Mouse (Mus musculus) neural tube, embryonic 10.5 days (tissue): Measurements from ENCODE around the gene Prss8.
"Not testable (repeated sequence)": the region's sequence is repeated elsewhere in the genome, so short reads cannot be mapped to it uniquely, and the experiment has no call there.

Source experiments
- DNase-seq: peaks from one replicate; pipeline ENCODE4 v3.0.0-alpha.2; 2017; ENCODE audit warnings: low spot score; ENCODE audit errors: extremely low spot score

Prss8 gene

GRCm38 (mm10) chr7:127896384-127896783 is 33.5 kb downstream of the Prss8 start:
- DNase-seq, result peak; percentile 53

GRCm38 (mm10) chr7:127895891-127896290 is 34.0 kb downstream of the Prss8 start:
- not testable (repeated sequence) for DNase-seq

GRCm38 (mm10) chr7:127895442-127895841 is 34.5 kb downstream of the Prss8 start, which contains the start of the genes Gm21974 and Vkorc1:
Gm21974 (minus strand) TSS chr7:127895454.
Vkorc1 (minus strand) TSS chr7:127895617.
- DNase-seq, result peak; percentile 93

GRCm38 (mm10) chr7:127894480-127894879 is 35.4 kb downstream of the Prss8 start:
- DNase-seq, result no peak

GRCm38 (mm10) chr7:127890798-127891197 is 39.1 kb downstream of the Prss8 start, which contains the start of gene Prss53:
Prss53 (minus strand) TSS chr7:127890970.
- DNase-seq, result no peak

GRCm38 (mm10) chr7:127888821-127889220 is 41.1 kb downstream of the Prss8 start:
- DNase-seq, result no peak

- no peak for DNase-seq
Measured at GRCm38 (mm10) chr7:127887781-127888180, 42.1 kb downstream of the Prss8 start.

- no peak for DNase-seq
Measured at GRCm38 (mm10) chr7:127887191-127887590, 42.7 kb downstream of the Prss8 start.

- DNase-seq, result no peak
Measured at GRCm38 (mm10) chr7:127886551-127886950, 43.4 kb downstream of the Prss8 start.

GRCm38 (mm10) chr7:127885951-127886350 is 44.0 kb downstream of the Prss8 start:
- DNase-seq, result no peak

GRCm38 (mm10) chr7:127880431-127880830 is 49.5 kb downstream of the Prss8 start:
- no peak for DNase-seq

- DNase-seq, result no peak
Measured at GRCm38 (mm10) chr7:127879301-127879700, 50.6 kb downstream of the Prss8 start.

- peak; percentile 96 for DNase-seq
Measured at GRCm38 (mm10) chr7:127876467-127877348, 53.2 kb downstream of the Prss8 start, which contains the start of gene Zfp668. Zfp668 (minus strand) TSS chr7:127876828.

- peak; percentile 93 for DNase-seq
Measured at GRCm38 (mm10) chr7:127876041-127876466, 53.9 kb downstream of the Prss8 start, which contains the start of gene Zfp646. Zfp646 (plus strand) TSS chr7:127876221.
